Mouse (Mus musculus): Measurements from ENCODE around the gene Gtpbp8. TPM values are rescaled to one million over a fixed set of nuclear protein-coding genes. Genes with fewer than 3 reads are reported as not detected.
A peak's percentile ranks its signal among the peaks of the same experiment; 100 is the strongest.

Gene Gtpbp8
- polyA plus RNA-seq, 1 experiment, result 16.9 TPM

DNA sequence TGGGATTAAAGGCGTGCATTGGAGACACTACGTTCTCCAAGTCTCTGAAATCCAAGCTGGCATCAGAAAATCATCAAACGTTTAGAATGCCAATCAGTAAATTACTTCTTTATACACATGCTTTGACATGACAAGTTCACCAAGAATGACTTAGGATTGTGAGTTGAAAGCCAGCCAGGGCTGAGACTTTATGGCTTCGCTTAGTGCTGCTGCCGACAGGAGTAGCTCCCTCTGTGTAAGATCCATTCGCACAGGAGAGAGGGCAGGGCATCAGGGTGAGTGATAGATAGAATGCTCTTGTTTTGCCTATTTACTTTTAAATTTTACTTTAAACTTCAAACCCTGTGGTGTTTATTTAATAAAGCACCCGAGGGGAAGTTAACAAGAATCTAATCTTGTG lies 21.3 kb upstream of the Gtpbp8 start:
- H3K4me3 ChIP-seq (ENCODE audit: insufficient read depth, low read length), result no peak overlapping the region
- H3K4me1 ChIP-seq (ENCODE audit: control insufficient read depth, insufficient read depth, low read length), result peaks cover 1% of the 10 kb centered on the region; the same call in 1 of the 2 replicates
- TF ChIP-seq CTCF (IDR thresholded peaks at IDR 0.05; ENCODE audit: extremely low read depth, insufficient read depth, low read length) (no peak), POLR2A (IDR thresholded peaks at IDR 0.05; ENCODE audit: extremely low read depth, insufficient read depth, low read length) (no peak)
- no peak overlapping the region for H3K27ac ChIP-seq (ENCODE audit: insufficient read depth, low read length)

DNA sequence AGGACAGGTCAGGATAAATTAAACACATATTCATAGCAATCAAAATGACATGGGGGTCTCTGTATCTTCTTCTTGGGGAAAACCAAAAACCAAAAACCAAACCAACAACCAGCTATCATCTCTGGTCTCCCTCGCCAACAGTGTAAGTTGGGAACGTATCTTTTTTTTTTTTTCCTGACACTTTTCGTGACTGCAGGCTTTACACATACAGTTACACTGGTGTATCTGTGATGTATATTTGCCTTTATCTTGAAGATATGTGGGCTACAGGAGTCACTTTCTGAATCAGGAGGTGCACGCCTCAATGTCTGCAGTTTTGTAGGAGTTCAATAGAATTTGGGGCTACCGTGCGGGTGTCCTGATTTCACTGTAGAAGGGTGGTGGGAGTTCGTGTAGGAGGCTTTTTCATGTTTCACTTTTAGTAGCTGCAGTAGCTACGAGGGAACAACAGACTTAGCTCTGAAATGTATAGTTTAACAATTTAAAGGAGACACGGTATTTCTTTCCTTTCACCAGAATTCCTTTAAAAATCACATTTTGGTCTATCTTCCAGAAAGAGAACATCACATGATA lies 20.2 kb upstream of the Gtpbp8 start:
- TF ChIP-seq POLR2A (IDR thresholded peaks at IDR 0.05; ENCODE audit: extremely low read depth, insufficient read depth, low read length) (no peak), CTCF (IDR thresholded peaks at IDR 0.05; ENCODE audit: extremely low read depth, insufficient read depth, low read length) (no peak)
- peak overlapping the region; percentile 37; the same call in 1 of the 2 replicates for H3K4me3 ChIP-seq (ENCODE audit: insufficient read depth, low read length)
- no peak overlapping the region for H3K27ac ChIP-seq (ENCODE audit: insufficient read depth, low read length)
- peaks cover 1% of the 10 kb centered on the region; the same call in 1 of the 2 replicates for H3K4me1 ChIP-seq (ENCODE audit: control insufficient read depth, insufficient read depth, low read length)

DNA sequence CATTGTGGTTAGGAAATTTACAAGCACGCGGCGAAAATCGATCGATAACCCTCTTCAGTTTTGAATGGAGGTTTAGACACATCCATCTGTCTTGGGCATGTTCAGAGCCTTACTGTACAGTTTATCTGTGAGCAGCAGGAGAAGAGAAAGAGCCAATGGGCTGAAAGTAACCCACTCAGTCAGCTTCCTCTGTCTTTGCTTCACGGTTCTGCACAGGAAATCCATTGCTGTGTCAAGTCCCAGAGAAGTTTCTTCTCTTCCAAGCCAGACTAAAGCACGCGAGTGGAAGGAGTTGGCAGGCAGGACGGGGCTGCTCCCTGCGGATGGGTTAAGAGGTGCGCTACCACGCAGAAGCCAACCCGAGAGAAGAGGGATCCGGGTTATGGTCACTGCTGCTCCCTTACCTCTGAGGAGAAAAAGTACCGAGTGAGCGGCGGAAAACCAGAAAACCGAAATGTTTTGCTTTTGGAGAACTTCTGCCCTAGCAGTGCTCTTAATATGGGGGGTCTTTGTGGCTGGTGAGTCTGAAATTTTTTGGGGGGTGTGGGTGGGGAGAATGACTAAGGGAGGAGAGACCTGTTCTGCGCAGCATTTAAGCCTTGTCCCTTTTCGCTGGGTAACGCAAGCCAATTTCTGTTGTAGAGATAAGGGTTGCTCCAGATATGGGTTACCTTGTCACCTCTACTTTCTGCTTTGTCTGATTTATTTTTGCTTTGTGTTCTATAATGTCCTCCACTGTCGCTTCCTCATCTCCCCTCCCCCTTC lies 19.6 kb upstream of the Gtpbp8 start, which contains the start of gene Cd200r1:
Gene Cd200r1, plus strand, starts transcription at position 182 of the 765 bp plus-strand sequence.
- Histone ChIP-seq H3K4me1 (ENCODE audit: control insufficient read depth, insufficient read depth, low read length) (peaks cover 1% of the 10 kb centered on the region; the same call in 1 of the 2 replicates), H3K27ac (ENCODE audit: insufficient read depth, low read length) (no peak within 1 kb of the TSS), H3K4me3 (ENCODE audit: insufficient read depth, low read length) (peak within 1 kb of the TSS; percentile 37)
- TF ChIP-seq POLR2A (IDR thresholded peaks at IDR 0.05; ENCODE audit: extremely low read depth, insufficient read depth, low read length), result no peak
- TF ChIP-seq CTCF (IDR thresholded peaks at IDR 0.05; ENCODE audit: extremely low read depth, insufficient read depth, low read length), result no peak

DNA sequence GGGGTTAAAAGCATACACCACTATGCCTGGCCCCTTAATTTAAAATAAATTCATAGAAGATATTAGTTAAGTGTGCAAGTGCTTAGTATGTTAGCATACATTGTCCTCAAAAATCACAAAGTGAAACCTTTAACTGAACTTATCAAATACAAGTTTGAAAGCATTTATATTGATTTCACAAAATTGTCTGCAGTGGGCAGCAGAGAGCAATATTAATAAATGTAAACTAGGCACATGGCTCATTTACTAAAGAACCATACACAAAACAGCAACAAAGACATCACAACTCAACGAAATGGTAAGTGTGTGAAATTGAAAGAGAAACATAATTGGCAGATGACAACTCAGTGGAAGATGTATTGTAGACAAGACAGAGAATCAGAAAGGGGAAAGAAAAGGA lies 15.6 kb upstream of the Gtpbp8 start:
- no peak for TF ChIP-seq POLR2A (IDR thresholded peaks at IDR 0.05; ENCODE audit: extremely low read depth, insufficient read depth, low read length)
- no peak for TF ChIP-seq CTCF (IDR thresholded peaks at IDR 0.05; ENCODE audit: extremely low read depth, insufficient read depth, low read length)
- Histone ChIP-seq H3K4me3 (ENCODE audit: insufficient read depth, low read length) (no peak overlapping the region), H3K4me1 (ENCODE audit: control insufficient read depth, insufficient read depth, low read length) (peaks cover under 1% of the 10 kb centered on the region; the same call in 1 of the 2 replicates), H3K27ac (ENCODE audit: insufficient read depth, low read length) (no peak overlapping the region)

DNA sequence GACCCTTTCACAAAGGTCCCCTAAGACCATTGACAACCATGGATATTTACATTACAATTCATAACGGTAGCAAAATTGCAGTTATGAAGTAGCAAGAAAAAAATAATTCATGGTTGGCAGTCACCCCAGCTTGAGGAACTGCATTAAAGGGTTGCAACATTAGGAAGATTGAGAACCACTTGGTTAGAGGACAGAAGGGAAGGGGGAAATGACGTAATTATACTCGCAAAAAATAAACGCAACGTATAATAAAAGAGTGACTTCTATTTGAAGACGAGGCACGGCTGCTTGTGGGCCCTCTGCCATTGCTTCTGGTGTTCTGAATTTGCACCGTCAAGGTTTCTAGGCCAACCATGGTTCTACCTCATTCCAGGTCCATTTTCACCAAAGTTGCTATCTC lies 11.5 kb upstream of the Gtpbp8 start:
- H3K27ac ChIP-seq (ENCODE audit: insufficient read depth, low read length), result no peak overlapping the region
- TF ChIP-seq CTCF (IDR thresholded peaks at IDR 0.05; ENCODE audit: extremely low read depth, insufficient read depth, low read length), result no peak
- TF ChIP-seq POLR2A (IDR thresholded peaks at IDR 0.05; ENCODE audit: extremely low read depth, insufficient read depth, low read length), result no peak
- H3K4me3 ChIP-seq (ENCODE audit: insufficient read depth, low read length), result no peak overlapping the region
- no peaks in the 10 kb centered on the region for H3K4me1 ChIP-seq (ENCODE audit: control insufficient read depth, insufficient read depth, low read length)

DNA sequence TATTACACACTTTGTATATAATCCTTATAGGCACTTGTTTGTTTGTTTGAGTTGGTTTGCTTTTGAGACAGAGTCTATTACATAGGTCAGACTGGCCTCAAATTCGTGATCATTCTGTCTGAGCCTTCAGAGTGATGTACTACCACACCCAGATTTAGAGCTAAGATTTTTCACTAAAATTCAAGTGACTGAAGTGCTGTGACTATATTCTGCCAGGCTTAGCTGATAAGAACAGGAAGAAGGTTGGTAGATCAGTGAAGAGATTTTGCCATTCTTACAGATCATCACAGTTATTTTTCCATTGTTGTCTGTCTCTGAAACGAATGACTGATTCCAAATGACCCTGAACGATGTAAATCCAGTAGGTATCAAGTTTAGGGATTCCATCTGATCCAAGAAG lies 1.8 kb upstream of the Gtpbp8 start:
- H3K4me1 ChIP-seq (ENCODE audit: control insufficient read depth, insufficient read depth, low read length), result peaks cover 2% of the 10 kb centered on the region; the same call in 1 of the 2 replicates
- TF ChIP-seq CTCF (IDR thresholded peaks at IDR 0.05; ENCODE audit: extremely low read depth, insufficient read depth, low read length), result no peak
- no peak for TF ChIP-seq POLR2A (IDR thresholded peaks at IDR 0.05; ENCODE audit: extremely low read depth, insufficient read depth, low read length)

DNA sequence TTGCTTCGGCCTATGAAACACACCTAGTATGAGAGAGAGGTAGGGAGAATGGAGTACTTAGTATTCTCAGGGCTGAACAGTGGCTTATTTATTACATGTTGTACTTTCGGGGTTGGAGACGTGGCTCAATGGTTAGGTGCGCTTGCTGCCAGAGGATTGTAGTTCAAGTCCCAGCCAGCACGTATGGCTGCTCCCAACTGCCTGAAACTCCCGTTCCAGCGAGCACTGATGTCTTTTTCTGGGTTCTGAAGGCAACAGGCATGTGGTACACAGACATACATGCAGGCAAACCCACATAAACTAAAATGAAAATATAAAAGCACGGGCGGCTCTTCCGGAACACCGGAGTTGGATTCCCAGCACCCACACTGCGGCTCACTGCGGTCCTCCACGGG lies 695 bp downstream of the Gtpbp8 start:
- H3K27ac ChIP-seq (ENCODE audit: insufficient read depth, low read length), result peak overlapping the region; percentile 90; the same call in 1 of the 2 replicates
- no peak for TF ChIP-seq CTCF (IDR thresholded peaks at IDR 0.05; ENCODE audit: extremely low read depth, insufficient read depth, low read length)
- no peak for TF ChIP-seq POLR2A (IDR thresholded peaks at IDR 0.05; ENCODE audit: extremely low read depth, insufficient read depth, low read length)
- H3K4me1 ChIP-seq (ENCODE audit: control insufficient read depth, insufficient read depth, low read length), result peaks cover 2% of the 10 kb centered on the region; the same call in 1 of the 2 replicates
- H3K4me3 ChIP-seq (ENCODE audit: insufficient read depth, low read length), result peak overlapping the region; percentile 87

More for the DNA sequence above, 1.8 kb upstream of the Gtpbp8 start:
- Histone ChIP-seq H3K27ac (ENCODE audit: insufficient read depth, low read length) (no peak overlapping the region), H3K4me3 (ENCODE audit: insufficient read depth, low read length) (no peak overlapping the region)

DNA sequence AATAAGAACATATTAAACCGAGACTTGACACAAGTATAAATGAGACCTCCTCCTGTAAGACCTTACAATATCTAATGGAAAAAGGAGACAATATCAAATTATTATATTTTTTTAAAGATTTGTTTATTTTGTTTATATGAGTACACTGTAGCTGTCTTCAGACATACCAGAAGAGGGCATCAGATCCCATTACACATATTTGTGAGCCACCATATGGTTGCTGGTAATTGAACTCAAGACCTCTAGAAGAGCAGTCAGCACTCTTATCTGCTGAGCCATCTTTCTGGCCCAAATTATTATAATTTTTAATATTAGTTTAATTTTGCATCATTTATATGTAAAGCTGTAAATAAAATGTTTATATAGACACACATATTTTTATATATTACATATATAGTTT lies 3.4 kb downstream of the Gtpbp8 start:
- no peak for TF ChIP-seq CTCF (IDR thresholded peaks at IDR 0.05; ENCODE audit: extremely low read depth, insufficient read depth, low read length)
- H3K27ac ChIP-seq (ENCODE audit: insufficient read depth, low read length), result no peak overlapping the region
- no peak overlapping the region for H3K4me3 ChIP-seq (ENCODE audit: insufficient read depth, low read length)
- peaks cover 2% of the 10 kb centered on the region; the same call in 1 of the 2 replicates for H3K4me1 ChIP-seq (ENCODE audit: control insufficient read depth, insufficient read depth, low read length)

DNA sequence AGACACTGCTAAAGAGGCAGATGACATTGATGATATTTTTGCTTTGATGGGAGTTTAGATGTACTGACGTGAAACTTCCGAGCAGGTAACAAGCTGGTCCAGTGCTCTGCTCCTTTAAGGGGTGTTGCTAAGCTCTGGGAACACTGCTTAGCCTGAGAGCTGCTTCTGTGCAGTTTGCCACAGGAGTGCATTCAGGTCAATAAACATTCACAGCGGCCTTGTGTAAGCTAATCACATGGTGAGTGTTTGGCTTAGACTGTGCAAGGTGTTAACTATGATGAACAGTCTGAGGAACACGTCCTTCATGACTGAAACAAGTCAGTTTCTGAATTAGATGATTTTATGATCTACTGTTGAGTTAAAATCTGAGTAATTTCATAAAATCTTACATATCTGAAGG lies 10.0 kb downstream of the Gtpbp8 start:
- TF ChIP-seq CTCF (IDR thresholded peaks at IDR 0.05; ENCODE audit: extremely low read depth, insufficient read depth, low read length) (no peak), POLR2A (IDR thresholded peaks at IDR 0.05; ENCODE audit: extremely low read depth, insufficient read depth, low read length) (no peak)
- H3K27ac ChIP-seq (ENCODE audit: insufficient read depth, low read length), result no peak overlapping the region
- no peaks in the 10 kb centered on the region for H3K4me1 ChIP-seq (ENCODE audit: control insufficient read depth, insufficient read depth, low read length)

DNA sequence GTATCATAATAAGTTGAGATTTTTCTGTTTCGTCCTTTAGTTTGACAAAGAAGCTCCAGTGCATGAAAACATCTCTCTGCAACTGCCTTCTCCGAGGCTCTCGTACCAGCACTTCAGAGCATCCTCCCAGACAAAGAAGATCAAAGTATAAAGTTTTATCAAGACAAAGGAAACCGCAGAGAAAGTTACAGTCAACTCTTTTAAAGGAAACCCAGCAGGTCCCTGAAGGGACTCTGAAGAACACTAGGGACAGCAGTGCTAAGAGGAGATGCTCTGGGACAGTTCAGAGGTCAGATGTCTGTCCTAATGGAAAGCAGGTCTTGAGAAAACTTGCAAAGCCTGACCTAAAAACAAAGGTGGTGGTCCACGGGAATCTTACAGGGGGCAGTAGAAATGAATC lies 10.5 kb downstream of the Gtpbp8 start:
- TF ChIP-seq CTCF (IDR thresholded peaks at IDR 0.05; ENCODE audit: extremely low read depth, insufficient read depth, low read length) (no peak), POLR2A (IDR thresholded peaks at IDR 0.05; ENCODE audit: extremely low read depth, insufficient read depth, low read length) (no peak)
- Histone ChIP-seq H3K4me1 (ENCODE audit: control insufficient read depth, insufficient read depth, low read length) (no peaks in the 10 kb centered on the region), H3K4me3 (ENCODE audit: insufficient read depth, low read length) (no peak overlapping the region), H3K27ac (ENCODE audit: insufficient read depth, low read length) (no peak overlapping the region)

More for the DNA sequence above, 10.0 kb downstream of the Gtpbp8 start:
- no peak overlapping the region for H3K4me3 ChIP-seq (ENCODE audit: insufficient read depth, low read length)

Data from cortical plate, adult 2 months (tissue).